Mouse (Mus musculus): ENCODE data around the gene Unc13d. TPM values are rescaled to one million over a fixed set of nuclear protein-coding genes. Genes with fewer than 3 reads are reported as not detected.

Gene Unc13d
- polyA plus RNA-seq, 1 experiment, result 9.1 TPM

DNA sequence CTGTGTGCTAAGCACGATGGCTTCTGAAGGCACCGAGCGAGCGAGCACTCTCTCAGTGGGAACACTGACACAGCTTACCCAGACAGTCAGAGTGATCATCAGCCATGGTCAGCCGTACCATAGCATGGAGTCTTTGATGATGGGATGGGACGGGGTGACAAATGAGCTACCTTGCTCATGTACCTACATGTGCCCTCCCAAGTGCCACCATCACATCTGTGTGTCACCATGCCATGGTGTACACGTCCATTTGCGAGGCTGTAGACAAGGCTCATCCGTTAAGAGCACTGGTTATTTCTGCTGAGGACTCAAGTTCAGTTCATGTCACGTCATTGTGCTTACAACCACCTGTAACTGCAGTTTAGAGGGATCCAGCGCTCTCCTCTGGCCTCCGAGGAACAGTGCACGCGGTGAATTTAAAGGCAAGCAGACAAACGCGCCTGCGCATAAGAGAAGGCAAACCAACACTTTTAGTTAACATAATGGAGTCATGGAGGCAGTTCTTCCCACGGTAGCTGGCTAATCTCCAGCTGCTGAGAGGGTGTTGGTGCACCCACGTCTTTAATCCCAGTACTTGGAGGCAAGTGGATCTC is 33.9 kb upstream of the Unc13d start:
- Histone ChIP-seq H3ac (ENCODE audit: control insufficient read depth, insufficient read length) (no peak overlapping the region), H3K36me3 (ENCODE audit: control insufficient read depth, insufficient read depth) (no peaks in the 10 kb centered on the region), H3K27me3 (ENCODE audit: control insufficient read depth, insufficient read depth, insufficient read length) (no peaks in the 10 kb centered on the region), H3K4me3 (no peak overlapping the region), H3K4me2 (ENCODE audit: low read depth) (no peak overlapping the region), H3K79me2 (ENCODE audit: control insufficient read depth, insufficient read depth) (peaks cover 11% of the 10 kb centered on the region)
- TF ChIP-seq POLR2A (IDR thresholded peaks at IDR 0.05; ENCODE audit: insufficient read length, low read depth) (no peak), CEBPB (IDR thresholded peaks at IDR 0.05; ENCODE audit: insufficient read depth, poor library complexity, severe bottlenecking) (no peak), USF1 (IDR thresholded peaks at IDR 0.05; ENCODE audit: low read depth) (no peak), POLR2AphosphoS2 (IDR thresholded peaks at IDR 0.05; ENCODE audit: insufficient read length, low read depth) (no peak), TCF12 (IDR thresholded peaks at IDR 0.05; ENCODE audit: insufficient read depth, poor library complexity, severe bottlenecking) (no peak), TCF3 (IDR thresholded peaks at IDR 0.05; ENCODE audit: insufficient read length, low read depth) (no peak), SRF (IDR thresholded peaks at IDR 0.05; ENCODE audit: control insufficient read depth, insufficient read length, low read depth) (no peak), REST (IDR thresholded peaks at IDR 0.05; ENCODE audit: insufficient read depth, insufficient read length) (no peak)

DNA sequence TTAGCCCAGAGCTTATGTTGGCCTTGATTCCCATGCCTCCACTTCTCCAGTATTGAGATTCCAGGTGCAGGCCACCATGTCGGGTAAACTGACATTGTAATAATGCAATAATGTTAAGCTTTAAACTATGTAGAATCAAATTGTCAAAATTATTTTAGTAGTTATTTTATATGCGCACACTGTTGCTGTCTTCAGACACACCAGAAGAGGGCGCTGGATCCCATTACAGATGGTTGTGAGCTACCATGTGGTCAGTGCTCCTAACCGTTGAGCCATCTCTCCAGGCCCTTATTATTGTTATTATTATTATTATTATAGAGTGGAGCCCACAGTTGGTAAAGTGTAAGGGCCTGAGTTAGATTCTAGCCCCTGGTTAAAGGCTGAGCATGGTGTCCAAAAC is 33.3 kb upstream of the Unc13d start:
- peak overlapping the region; percentile 79 for H3K4me2 ChIP-seq (ENCODE audit: low read depth)
- no peaks in the 10 kb centered on the region for H3K36me3 ChIP-seq (ENCODE audit: control insufficient read depth, insufficient read depth)
- peak overlapping the region; percentile 78 for H3K4me3 ChIP-seq
- H3K27me3 ChIP-seq (ENCODE audit: control insufficient read depth, insufficient read depth, insufficient read length), result no peaks in the 10 kb centered on the region
- peaks cover 11% of the 10 kb centered on the region for H3K79me2 ChIP-seq (ENCODE audit: control insufficient read depth, insufficient read depth)
- TF ChIP-seq USF1 (IDR thresholded peaks at IDR 0.05; ENCODE audit: low read depth), result no peak
- no peak for TF ChIP-seq MYOG (IDR thresholded peaks at IDR 0.05; ENCODE audit: control insufficient read depth in 1 of 3, insufficient read depth in 1 of 3, insufficient read length in 2 of 3, low read depth in 2 of 3)
- no peak for TF ChIP-seq SRF (IDR thresholded peaks at IDR 0.05; ENCODE audit: control insufficient read depth, insufficient read length, low read depth)
- no peak for TF ChIP-seq REST (IDR thresholded peaks at IDR 0.05; ENCODE audit: insufficient read depth, insufficient read length)
- no peak for TF ChIP-seq POLR2A (IDR thresholded peaks at IDR 0.05; ENCODE audit: insufficient read length, low read depth)
- H3ac ChIP-seq (ENCODE audit: control insufficient read depth, insufficient read length), result no peak overlapping the region

DNA sequence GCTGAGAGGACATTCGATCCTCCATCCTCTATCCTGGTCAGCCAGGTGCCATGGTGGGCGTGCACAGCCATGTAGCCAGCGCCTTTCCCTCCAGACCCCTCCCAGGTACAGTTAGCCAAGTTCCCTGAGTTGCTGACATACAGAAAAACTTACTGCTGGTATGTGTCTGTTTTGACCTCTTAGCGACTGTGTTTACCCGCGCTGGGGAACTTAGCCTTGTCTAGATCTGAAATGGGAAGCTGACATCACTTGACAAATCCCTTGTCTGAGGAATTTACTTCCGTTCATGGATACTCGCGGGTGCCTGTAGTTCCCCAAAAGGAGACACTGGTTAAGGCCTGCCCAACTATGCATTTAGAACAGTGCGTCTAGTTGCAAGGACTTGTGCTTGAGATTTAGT is 32.8 kb upstream of the Unc13d start:
- Histone ChIP-seq H3K36me3 (ENCODE audit: control insufficient read depth, insufficient read depth) (no peaks in the 10 kb centered on the region), H3ac (ENCODE audit: control insufficient read depth, insufficient read length) (peak overlapping the region; percentile 66), H3K4me3 (peak overlapping the region; percentile 78), H3K4me2 (ENCODE audit: low read depth) (peak overlapping the region; percentile 79), H3K79me2 (ENCODE audit: control insufficient read depth, insufficient read depth) (peaks cover 11% of the 10 kb centered on the region), H3K27me3 (ENCODE audit: control insufficient read depth, insufficient read depth, insufficient read length) (no peaks in the 10 kb centered on the region)
- no peak for TF ChIP-seq TCF12 (IDR thresholded peaks at IDR 0.05; ENCODE audit: insufficient read depth, poor library complexity, severe bottlenecking)
- no peak for TF ChIP-seq CEBPB (IDR thresholded peaks at IDR 0.05; ENCODE audit: insufficient read depth, poor library complexity, severe bottlenecking)
- TF ChIP-seq TCF3 (IDR thresholded peaks at IDR 0.05; ENCODE audit: insufficient read length, low read depth), result no peak
- no peak for TF ChIP-seq MYOG (IDR thresholded peaks at IDR 0.05; ENCODE audit: control insufficient read depth in 1 of 3, insufficient read depth in 1 of 3, insufficient read length in 2 of 3, low read depth in 2 of 3)
- no peak for TF ChIP-seq MYOD1 (IDR thresholded peaks at IDR 0.05; ENCODE audit: control insufficient read depth in 1 of 3, insufficient read length in 2 of 3, low read depth in 2 of 3)
- no peak for TF ChIP-seq USF1 (IDR thresholded peaks at IDR 0.05; ENCODE audit: low read depth)
- TF ChIP-seq POLR2AphosphoS2 (IDR thresholded peaks at IDR 0.05; ENCODE audit: insufficient read length, low read depth), result no peak
- no peak for TF ChIP-seq E2F4 (IDR thresholded peaks at IDR 0.05; ENCODE audit: insufficient read depth)
- no peak for TF ChIP-seq REST (IDR thresholded peaks at IDR 0.05; ENCODE audit: insufficient read depth, insufficient read length)
- TF ChIP-seq MAX (IDR thresholded peaks at IDR 0.05; ENCODE audit: low read depth), result no peak
- no peak for TF ChIP-seq POLR2A (IDR thresholded peaks at IDR 0.05; ENCODE audit: insufficient read length, low read depth)
- TF ChIP-seq SRF (IDR thresholded peaks at IDR 0.05; ENCODE audit: control insufficient read depth, insufficient read length, low read depth), result no peak

DNA sequence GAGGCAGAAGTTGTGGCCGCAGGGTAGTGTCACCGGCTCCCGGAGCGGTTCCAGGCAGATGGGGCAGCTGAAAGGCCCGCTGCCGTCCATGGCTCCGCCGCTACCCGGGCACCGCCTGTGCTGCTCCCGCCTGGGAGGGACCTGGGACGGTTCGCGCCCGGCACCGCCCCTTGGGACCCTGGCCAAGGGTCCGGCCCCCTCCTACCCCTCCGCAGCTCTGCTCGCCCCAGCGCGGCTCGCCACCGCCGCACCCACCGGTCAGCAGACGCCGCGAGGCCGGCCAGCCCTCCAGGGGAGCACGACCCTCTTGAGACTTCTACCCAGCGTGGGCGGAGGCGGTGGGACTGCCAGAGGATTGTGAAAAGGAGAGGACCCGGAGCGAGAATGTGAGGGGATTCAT is 32.4 kb upstream of the Unc13d start:
- no peaks in the 10 kb centered on the region for H3K27me3 ChIP-seq (ENCODE audit: control insufficient read depth, insufficient read depth, insufficient read length)
- TF ChIP-seq REST (IDR thresholded peaks at IDR 0.05; ENCODE audit: insufficient read depth, insufficient read length), result no peak
- no peak for TF ChIP-seq CEBPB (IDR thresholded peaks at IDR 0.05; ENCODE audit: insufficient read depth, poor library complexity, severe bottlenecking)
- no peak for TF ChIP-seq MAX (IDR thresholded peaks at IDR 0.05; ENCODE audit: low read depth)
- peak; percentile 96 for TF ChIP-seq POLR2AphosphoS2 (IDR thresholded peaks at IDR 0.05; ENCODE audit: insufficient read length, low read depth)
- TF ChIP-seq MYOG (IDR thresholded peaks at IDR 0.05; ENCODE audit: control insufficient read depth in 1 of 3, insufficient read depth in 1 of 3, insufficient read length in 2 of 3, low read depth in 2 of 3), result peak in 2 of 3 experiments; percentile 7 to 42
- TF ChIP-seq E2F4 (IDR thresholded peaks at IDR 0.05; ENCODE audit: insufficient read depth), result peak; percentile 35
- TF ChIP-seq POLR2A (IDR thresholded peaks at IDR 0.05; ENCODE audit: insufficient read length, low read depth), result peak; percentile 86
- peak in 1 of 3 experiments; percentile 9 for TF ChIP-seq MYOD1 (IDR thresholded peaks at IDR 0.05; ENCODE audit: control insufficient read depth in 1 of 3, insufficient read length in 2 of 3, low read depth in 2 of 3)
- no peaks in the 10 kb centered on the region for H3K36me3 ChIP-seq (ENCODE audit: control insufficient read depth, insufficient read depth)
- peak overlapping the region; percentile 66 for H3ac ChIP-seq (ENCODE audit: control insufficient read depth, insufficient read length)
- peak overlapping the region; percentile 79 for H3K4me2 ChIP-seq (ENCODE audit: low read depth)
- H3K4me3 ChIP-seq, result peak overlapping the region; percentile 78
- peaks cover 11% of the 10 kb centered on the region for H3K79me2 ChIP-seq (ENCODE audit: control insufficient read depth, insufficient read depth)

DNA sequence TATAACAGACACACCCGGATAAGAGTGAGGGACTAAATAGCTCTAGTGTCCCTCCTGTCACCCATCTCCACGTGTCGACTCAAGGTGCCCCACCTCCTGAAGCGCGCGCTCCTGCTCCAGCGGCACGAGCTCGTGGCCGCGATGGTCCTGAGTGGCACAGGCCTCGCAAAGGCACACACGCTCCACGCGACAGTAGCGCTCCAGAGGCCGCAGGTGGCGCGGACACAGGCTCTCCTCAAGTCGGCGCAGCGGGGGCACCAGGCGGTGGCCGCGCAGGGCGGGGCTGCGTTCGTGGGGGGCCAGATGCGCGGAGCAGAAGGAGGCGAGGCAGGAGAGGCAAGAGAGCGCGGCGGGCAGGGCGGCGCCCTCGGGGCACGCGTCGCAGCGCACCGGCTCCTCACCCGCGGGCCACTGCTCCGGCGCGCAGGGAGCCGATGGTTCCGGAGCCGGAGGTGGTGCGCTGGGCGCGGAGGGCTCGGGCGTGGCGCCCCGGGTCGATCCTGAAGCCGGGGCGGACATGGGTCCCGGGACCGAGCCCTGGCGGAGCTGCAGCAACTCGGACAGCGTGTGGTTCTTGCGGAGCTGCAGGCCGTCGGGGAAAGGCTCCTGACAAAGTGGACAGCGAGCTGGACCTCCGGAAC is 31.8 kb upstream of the Unc13d start:
- Histone ChIP-seq H3ac (ENCODE audit: control insufficient read depth, insufficient read length) (peak overlapping the region; percentile 66), H3K4me2 (ENCODE audit: low read depth) (peak overlapping the region; percentile 92), H3K79me2 (ENCODE audit: control insufficient read depth, insufficient read depth) (peaks cover 11% of the 10 kb centered on the region), H3K27me3 (ENCODE audit: control insufficient read depth, insufficient read depth, insufficient read length) (no peaks in the 10 kb centered on the region), H3K4me3 (peak overlapping the region; percentile 78), H3K36me3 (ENCODE audit: control insufficient read depth, insufficient read depth) (no peaks in the 10 kb centered on the region)
- TF ChIP-seq MAX (IDR thresholded peaks at IDR 0.05; ENCODE audit: low read depth) (peak; percentile 53), CEBPB (IDR thresholded peaks at IDR 0.05; ENCODE audit: insufficient read depth, poor library complexity, severe bottlenecking) (no peak), SRF (IDR thresholded peaks at IDR 0.05; ENCODE audit: control insufficient read depth, insufficient read length, low read depth) (no peak), MYOD1 (IDR thresholded peaks at IDR 0.05; ENCODE audit: control insufficient read depth in 1 of 3, insufficient read length in 2 of 3, low read depth in 2 of 3) (peak in 2 of 3 experiments; percentile 41 to 73), MYOG (IDR thresholded peaks at IDR 0.05; ENCODE audit: control insufficient read depth in 1 of 3, insufficient read depth in 1 of 3, insufficient read length in 2 of 3, low read depth in 2 of 3) (peak in 2 of 3 experiments; percentile 53 to 84), POLR2AphosphoS2 (IDR thresholded peaks at IDR 0.05; ENCODE audit: insufficient read length, low read depth) (peak; percentile 83), POLR2A (IDR thresholded peaks at IDR 0.05; ENCODE audit: insufficient read length, low read depth) (peak; percentile 71)
